Comparison of ENCODE assay signal across 8 mouse cellular contexts in the genomic region with DNA sequence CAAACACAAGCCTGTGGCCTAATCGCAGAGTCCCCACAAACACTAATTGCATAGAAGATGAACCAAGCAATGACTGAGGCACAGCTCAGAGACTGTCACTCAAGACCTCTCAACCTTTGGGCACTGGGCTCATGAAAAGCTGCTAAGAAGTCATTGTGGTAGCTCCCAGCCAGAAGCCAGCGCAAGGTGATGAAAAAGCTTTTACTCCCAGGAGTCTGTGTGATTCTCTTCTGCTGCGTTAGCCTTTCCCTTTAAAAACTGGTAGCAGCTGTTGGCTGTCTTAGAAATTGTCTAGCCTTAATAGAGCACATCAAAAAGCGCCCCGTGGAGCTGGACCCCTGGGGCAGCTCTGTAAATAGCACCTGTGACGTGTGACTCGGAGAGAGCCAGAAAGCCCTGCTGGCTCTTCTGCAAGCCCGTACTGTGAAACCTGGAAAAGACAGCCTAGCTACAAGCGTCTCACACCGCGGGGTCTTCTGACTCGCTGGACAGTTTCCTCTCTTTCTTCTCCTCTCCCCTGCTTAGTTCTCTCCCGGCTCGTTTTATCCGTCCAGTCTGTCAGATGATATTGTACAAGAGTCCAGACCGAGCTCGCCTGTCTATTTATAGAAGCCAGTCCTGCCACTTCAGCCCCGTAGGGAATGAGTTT. TPM values are rescaled to one million over a fixed set of nuclear protein-coding genes. Genes with fewer than 3 reads are reported as not detected.
DNase-seq lines count a peak whose midpoint lies in the region; ATAC-seq and TF ChIP-seq lines count a peak whose summit lies in the region.

No protein-coding gene starts in this region.

- peak overlapping the region; percentile 7; the same call in 1 of the 2 replicates for H3K9ac ChIP-seq in kidney, embryonic 16.5 days (replicated peaks; ENCODE audit: low read length)

- H3K4me3 ChIP-seq in layer of hippocampus, adult 2 months = peak overlapping the region; percentile 48
- peak overlapping the region; percentile 34 for H3K4me3 ChIP-seq in kidney, embryonic 16.5 days (ENCODE audit: low read length)

- WGBS in kidney, embryonic 16.5 days = 9% methylated on average over 18 of the region's 18 CpGs

- H3K4me2 ChIP-seq in kidney, embryonic 16.5 days (replicated peaks; ENCODE audit: low read depth, low read length) = peak overlapping the region; percentile 50

- DNase-seq in layer of hippocampus, adult 2 months (ENCODE audit: low spot score in 2 of 2) = no peak
- no peak for DNase-seq in layer of hippocampus, adult 9-10 months (ENCODE audit: low spot score)
- peak; percentile 56 for DNase-seq in embryo, embryonic 11 days
- DNase-seq in heart, adult 9 months (ENCODE audit: low spot score in 2 of 2) = peak; percentile 24 to 52
- peak; percentile 65 for DNase-seq in mesoderm, embryonic 11.5 days (ENCODE audit: low read depth, low spot score)
- no peak for DNase-seq in thymus, postnatal 36 days
- DNase-seq in adrenal gland, postnatal 25 days = no peak

- peaks cover 5% of the 10 kb centered on the region; the same call in 1 of the 2 replicates for H3K4me1 ChIP-seq in kidney, embryonic 16.5 days (ENCODE audit: insufficient read depth, low read length)

- ATAC-seq in kidney, embryonic 16.5 days (ENCODE audit: low FRiP score, low TSS enrichment) = 0 out of 2 replicates have a peak, but pooled peaks have one; percentile 46

- no peaks in the 10 kb centered on the region for H3K36me3 ChIP-seq in kidney, embryonic 16.5 days (ENCODE audit: insufficient read depth, low read length)

- H3K27ac ChIP-seq in layer of hippocampus, adult 2 months = no peak overlapping the region
- no peak overlapping the region for H3K27ac ChIP-seq in kidney, embryonic 16.5 days (ENCODE audit: low read length)

- H3K27me3 ChIP-seq in kidney, embryonic 16.5 days (ENCODE audit: insufficient read depth, low read length) = peaks cover 4% of the 10 kb centered on the region; the same call in 1 of the 2 replicates

- no peak for TF ChIP-seq CTCF in layer of hippocampus, adult 2 months (conservative IDR thresholded peaks at IDR 0.05)

- no peaks in the 10 kb centered on the region for H3K9me3 ChIP-seq in kidney, embryonic 16.5 days (ENCODE audit: low read length)

RNA-seq across cellular contexts. Expression of a gene that starts 9.4 kb away (rescaled TPM):
- total RNA-seq in layer of hippocampus, adult 2 months (2021) = 100 to 1,000 TPM; 214 to 221 TPM
- 374 and 384 TPM in 2 replicates for polyA plus RNA-seq in kidney, embryonic 16.5 days (2015; fragmentation: Nextera tagmentation; extraction: Ambion mirVana)
- total RNA-seq in adrenal gland, postnatal 25 days (2021) = 323 and 405 TPM in 2 replicates

Comparison
In these comparisons a context has a peak if more than half of its experiments do, and no peak if none do; other contexts are left out.
1. DNase-seq: peak in embryo, embryonic 11 days (single experiment), heart, adult 9 months (2 of 2) and mesoderm, embryonic 11.5 days (single experiment); none in layer of hippocampus, adult 2 months (0 of 2), layer of hippocampus, adult 9-10 months (single experiment), thymus, postnatal 36 days (0 of 2) and adrenal gland, postnatal 25 days (single experiment).